Mouse (Mus musculus) left cerebral cortex, adult 18-20 months (tissue): ENCODE results near the gene Celf2. TPM values are rescaled to one million over a fixed set of nuclear protein-coding genes. Genes with fewer than 3 reads are reported as not detected.

Experiments used
- DNase-seq, 2 experiments: peaks; one replicate each; pipeline ENCODE4 v3.0.0; 2021 to 2022; ENCODE audit warnings: low spot score in 2 of 2, mixed read lengths in 1 of 2
- total RNA-seq, 2 experiments: library from RNA; stranded (reverse); gene quantifications; 2 replicates each; pipeline ENCODE4 v1.2.3; 2021

Celf2 gene
- total RNA-seq, 2 experiments from 2014 or later: 380 to 425 TPM

- DNase-seq: peak in 1 of 2 experiments; percentile 42
Measured at GRCm38 (mm10) chr2:7087480-7087879, 421.9 kb downstream of the Celf2 start.

DNA sequence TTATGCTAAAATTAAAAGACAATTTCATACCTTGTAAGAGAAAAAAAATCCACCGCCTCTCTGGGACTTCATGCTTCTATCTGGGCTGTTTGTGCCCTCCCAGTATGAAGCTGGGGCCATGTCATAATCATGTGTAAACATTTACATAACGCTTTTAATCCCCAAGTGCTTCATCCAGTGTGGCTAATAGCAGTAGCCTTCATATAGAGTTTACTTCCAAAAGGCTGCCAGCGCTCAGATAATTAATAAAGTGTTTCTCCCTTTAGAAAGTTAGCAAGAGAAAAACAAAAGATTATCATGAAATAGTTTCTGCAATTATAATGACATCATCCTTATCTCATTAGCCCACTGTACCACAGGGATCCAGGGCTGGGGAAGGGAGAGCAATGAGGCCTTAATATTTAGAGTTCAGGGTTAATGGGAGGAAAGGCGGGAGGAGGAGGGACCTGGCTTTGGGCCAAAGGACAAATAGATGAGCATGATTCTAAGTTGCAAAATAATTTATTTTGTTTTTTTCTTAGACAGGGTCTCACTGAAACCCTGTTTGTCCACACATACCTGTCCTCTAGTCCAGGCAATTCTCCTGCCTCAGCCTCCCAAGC is 425.8 kb downstream of the Celf2 start:
- DNase-seq: no peak

GRCm38 (mm10) chr2:7082376-7083025 is 426.9 kb downstream of the Celf2 start:
- no peak for DNase-seq

GRCm38 (mm10) chr2:7080794-7081783 is 428.3 kb downstream of the Celf2 start:
- DNase-seq: peak in 1 of 2 experiments; percentile 29

GRCm38 (mm10) chr2:7080086-7080485 is 429.3 kb downstream of the Celf2 start:
- DNase-seq: no peak

DNA sequence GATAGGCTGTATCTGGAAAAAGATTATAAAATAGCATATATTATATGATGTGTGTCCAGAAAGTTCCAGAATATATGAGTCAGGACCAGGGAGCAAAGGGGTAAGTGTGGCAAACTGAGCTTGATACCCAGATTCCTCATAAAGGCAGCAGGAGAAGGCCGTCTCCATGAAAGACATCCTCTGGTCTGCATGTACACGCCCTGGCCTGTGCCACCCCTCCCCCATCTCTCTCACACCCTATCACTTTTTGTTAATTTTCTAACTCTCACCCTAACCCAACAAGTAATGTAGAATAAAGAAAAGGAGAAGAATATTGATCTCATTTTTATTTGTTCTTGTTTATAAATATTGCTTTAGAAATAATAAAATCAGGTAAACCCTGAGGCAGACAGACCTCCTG is 430.0 kb downstream of the Celf2 start:
- no peak for DNase-seq

DNA sequence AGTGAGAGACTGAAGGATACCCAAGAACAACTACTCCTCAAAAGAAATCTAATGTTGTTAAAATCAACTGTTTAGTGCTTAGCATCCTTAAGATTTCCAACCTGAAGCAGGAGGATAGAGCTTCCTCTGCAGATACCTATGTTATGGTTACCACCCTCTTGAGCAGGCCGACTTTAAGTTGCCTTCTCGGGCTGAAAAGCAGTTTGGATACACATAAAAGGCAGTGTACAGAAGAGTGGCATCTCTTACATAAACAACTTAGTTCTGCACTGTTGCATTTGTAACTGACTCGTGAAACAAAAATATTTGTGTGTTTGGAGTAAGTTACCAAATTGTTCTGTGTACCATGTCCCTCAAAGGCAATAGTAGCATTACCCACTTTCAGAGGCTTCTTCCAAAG is 435.6 kb downstream of the Celf2 start:
- no peak for DNase-seq

DNA sequence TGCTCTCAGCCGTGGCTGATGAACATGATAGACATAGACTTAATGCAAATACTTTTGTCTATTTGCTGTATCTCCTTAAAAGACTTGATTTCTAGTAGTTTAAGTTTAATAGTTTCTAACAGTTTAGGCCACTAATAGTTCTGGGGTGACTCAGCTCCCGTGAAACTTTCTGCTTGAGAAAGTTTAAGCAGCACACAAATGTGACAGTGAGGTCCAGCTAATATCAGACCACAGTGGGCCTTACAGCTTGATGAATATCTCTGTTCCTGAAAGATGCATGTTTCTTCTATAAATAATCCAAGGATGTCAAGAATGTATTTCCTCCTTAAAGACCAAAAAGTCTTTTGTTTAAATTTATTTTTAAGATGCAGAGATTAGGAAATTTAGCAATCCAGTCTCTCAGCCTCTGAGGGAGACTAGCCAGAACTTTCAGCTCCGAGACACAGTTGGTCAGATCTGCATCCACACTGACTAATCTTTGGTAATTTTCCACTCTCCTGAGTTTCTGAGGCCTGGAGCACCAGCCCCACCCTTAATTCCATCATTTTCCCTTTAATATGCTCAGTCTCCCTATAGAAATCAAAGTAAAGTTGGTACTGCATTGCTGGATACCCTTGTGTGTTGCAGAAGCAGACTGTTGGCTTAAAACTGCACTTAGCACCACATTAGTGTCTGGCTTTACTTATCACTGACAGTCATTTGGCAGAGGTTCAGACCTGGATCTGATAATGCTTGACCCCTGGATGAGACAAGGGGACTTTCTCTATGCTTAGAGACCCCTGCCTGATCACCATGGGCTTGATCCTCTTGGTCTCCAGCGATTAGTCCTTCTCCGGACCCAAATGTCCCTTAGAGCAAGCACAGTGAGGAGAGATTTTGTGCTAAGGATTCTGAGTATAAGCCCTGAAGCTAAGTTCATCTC is 436.8 kb downstream of the Celf2 start:
- DNase-seq: no peak

- no peak for DNase-seq
Measured at GRCm38 (mm10) chr2:7069458-7069857, 439.9 kb downstream of the Celf2 start.

- DNase-seq: no peak
Measured at GRCm38 (mm10) chr2:7068281-7068680, 441.1 kb downstream of the Celf2 start.

DNA sequence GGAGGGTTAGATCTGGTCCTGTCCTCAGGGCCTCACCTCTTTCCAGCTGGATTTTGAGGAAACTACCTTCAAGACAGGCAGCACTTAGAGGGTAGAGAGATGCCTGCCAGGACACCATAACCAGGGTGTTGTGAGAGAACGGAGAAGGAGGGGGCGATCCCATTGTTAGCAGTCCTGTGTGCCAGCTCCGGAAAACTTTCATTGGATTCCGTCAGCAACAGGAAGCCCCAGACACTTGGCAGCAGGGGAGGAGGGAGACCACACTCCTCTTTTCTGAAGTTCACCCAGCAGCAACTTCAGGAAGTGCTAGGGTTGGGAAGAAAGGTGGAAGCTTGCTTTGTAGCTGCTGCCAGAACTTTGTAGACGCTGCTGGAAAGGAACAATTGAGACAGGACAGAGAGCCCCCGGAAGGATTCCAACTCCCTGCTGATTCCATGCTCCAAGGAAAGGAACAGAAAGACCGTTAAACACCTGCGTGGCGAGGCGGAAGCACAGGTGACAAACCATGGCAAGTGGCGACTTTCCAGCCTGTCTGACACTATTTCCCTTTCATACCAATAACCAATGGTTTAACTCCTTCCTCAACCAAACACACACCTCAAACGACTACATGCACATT is 445.7 kb downstream of the Celf2 start:
- no peak for DNase-seq

DNA sequence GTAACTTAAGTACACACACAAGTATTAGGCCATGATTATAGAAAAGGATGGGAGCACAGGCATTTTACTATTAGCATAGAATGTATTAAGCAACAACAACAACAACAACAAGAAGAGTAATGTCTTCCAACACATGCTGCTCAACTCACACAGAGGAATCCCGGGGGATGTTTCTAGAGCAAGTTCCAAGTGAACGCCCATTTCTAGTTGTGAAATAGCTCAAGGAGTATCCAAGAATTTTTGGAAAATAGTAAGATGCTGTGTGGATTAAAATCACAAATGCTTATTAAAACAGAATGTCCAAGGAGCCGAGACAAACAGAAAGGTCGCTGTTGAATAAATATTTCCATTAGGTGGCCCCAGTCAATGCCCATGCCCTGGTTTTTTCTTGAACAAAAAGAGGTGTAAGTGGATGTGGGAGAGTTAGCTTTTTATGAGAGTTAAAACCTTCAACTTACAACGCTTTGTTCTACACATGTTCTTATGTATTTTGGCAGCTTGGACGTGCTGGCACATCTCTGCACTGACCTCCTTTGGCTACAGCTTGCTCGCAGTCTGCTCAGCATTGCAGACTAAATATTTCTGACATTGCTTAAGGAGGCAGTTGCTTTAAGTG is 448.8 kb downstream of the Celf2 start:
- DNase-seq: peak in 1 of 2 experiments; percentile 42

GRCm38 (mm10) chr2:7056401-7056800 is 453.0 kb downstream of the Celf2 start:
- DNase-seq: no peak

DNA sequence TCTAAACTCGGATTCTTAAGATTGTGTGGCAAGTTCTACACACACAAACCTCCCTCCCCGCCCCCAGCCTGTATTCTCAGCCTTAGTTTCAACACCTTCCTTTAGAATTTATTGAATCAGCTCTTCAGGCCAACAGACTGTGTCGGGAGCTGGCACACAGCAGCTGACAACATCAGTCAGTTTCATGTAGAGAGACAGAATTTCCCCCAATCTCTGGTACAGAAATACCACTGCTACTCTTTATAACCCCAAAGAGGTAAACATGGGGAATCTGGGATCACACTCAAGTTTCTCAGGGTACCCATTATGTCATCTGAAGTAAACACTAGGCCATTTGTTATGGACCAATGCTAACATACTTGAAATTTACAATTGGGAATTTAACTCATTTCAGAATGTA is 453.4 kb downstream of the Celf2 start:
- no peak for DNase-seq

- DNase-seq: peak; percentile 55 to 62
Measured at GRCm38 (mm10) chr2:7051090-7051489, 458.3 kb downstream of the Celf2 start.

DNA sequence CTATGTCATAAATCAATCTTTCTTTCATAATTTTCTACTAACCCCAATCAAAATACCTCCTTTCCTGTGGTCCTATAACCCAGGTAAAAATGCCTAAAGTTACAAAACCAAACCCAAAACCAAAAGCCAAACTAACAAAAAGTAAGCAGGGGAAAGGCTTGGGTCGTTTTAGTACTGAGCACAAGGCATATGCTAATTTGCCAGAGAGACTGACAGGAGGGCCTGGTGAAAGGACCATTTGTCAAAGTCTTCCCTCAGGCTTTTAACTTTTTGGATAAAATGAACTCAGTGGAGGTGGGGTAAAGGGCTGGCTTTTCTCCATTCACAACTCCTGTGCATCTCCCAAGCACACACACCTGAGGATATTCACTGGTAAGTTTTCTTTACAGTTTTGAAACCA is 463.2 kb downstream of the Celf2 start:
- no peak for DNase-seq

DNA sequence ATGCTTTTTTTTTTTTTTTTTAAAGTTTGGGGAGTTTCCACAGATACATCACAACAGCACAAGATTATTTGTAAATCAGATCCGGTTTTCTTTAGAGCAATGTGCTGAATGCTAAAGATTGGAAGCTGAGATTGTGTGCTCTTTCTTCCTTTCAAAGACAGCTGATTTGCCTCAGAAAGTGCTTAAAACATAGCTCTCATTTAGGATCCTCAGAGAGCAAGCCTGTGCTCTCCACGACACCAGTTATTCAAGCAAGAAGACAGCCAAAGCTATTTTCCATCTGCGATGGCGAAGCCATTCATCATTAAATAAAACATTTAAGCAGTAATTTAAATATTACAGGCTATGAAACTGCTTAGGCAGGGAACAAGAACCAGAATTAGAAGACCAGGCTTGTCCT is 463.8 kb downstream of the Celf2 start:
- no peak for DNase-seq

- DNase-seq: no peak
Measured at GRCm38 (mm10) chr2:7043770-7044459, 465.4 kb downstream of the Celf2 start.

GRCm38 (mm10) chr2:7040940-7041339 is 468.4 kb downstream of the Celf2 start:
- DNase-seq: no peak
